Mouse (Mus musculus): ENCODE results near the gene Ubac2. TPM values are rescaled to one million over a fixed set of nuclear protein-coding genes. Genes with fewer than 3 reads are reported as not detected.
A peak's percentile ranks its signal among the peaks of the same experiment; 100 is the strongest.

Ubac2 gene
- polyA plus RNA-seq, 1 experiment from 2014 or later = 53.8 TPM

DNA sequence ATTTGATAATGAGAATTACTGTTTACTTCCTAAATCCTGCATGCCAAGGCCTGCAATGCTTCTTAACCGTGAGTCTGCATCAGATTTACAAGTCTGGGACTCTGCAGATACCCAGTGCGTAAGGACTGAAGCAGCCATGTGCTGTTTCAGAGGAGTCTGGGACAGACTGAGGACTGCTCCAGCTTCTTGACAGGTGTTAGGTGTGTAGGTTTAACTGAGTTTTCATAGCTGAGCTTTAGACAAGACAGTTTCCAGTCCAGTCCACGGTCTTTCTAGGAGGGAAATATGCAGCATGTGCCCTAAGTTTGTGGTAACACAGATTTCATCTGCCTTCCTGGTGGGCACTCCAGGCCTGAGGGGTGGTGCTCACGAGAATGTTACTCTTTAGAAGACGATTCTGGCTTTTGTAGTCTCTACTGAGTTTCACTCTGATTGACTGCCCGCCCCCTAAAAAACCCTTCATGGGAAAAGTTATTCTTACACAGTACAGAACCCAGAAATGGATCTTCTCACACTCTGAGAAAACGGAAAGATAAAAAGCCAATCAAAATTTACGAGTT, 68.9 kb downstream of the Ubac2 start:
- Histone ChIP-seq H3K9me3 (replicated peaks; ENCODE audit: control insufficient read depth, low read length) (0 out of 2 replicates have a peak, but pooled peaks cover 3% of the 10 kb centered on the region), H3K4me2 (ENCODE audit: low read depth, low read length) (no peak overlapping the region), H3K27ac (ENCODE audit: low read length) (no peak overlapping the region), H3K36me3 (ENCODE audit: control insufficient read depth, insufficient read depth) (no peaks in the 10 kb centered on the region), H3K4me1 (ENCODE audit: control insufficient read depth, insufficient read depth, low read length) (peaks cover 2% of the 10 kb centered on the region; the same call in 1 of the 2 replicates), H3K4me3 (ENCODE audit: low read length) (no peak overlapping the region), H3K27me3 (ENCODE audit: control insufficient read depth, insufficient read depth, low read length) (no peaks in the 10 kb centered on the region), H3K9ac (ENCODE audit: low read length) (no peak overlapping the region)
- ATAC-seq (replicated peaks; ENCODE audit: extremely low read depth, insufficient read depth, low FRiP score) = no peak; the same call in 1 of the 2 replicates
- 71% methylated on average over 8 of the region's 8 CpGs for WGBS

DNA sequence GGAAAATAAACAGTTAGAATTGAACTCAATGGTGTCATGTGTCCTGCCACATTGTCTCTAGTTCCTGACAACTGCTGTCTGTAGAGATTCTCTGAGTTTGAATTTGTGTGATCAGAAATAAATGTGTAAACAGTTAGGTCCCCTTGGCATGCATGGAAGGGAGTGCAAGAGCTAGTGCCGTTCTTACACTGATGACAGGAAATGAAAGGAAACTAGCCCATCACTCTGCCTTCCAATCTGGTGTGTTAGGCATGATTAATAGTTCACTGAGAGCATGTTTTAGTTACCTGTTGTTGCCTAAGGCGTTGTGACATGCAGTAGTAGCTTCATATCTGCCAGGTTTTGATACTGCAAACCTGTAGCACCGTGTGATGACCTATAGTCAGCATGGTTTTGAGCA, 69.5 kb downstream of the Ubac2 start:
- no peak overlapping the region for H3K4me3 ChIP-seq (ENCODE audit: low read length)
- H3K36me3 ChIP-seq (ENCODE audit: control insufficient read depth, insufficient read depth) = no peaks in the 10 kb centered on the region
- 77% methylated on average over 3 of the region's 3 CpGs for WGBS
- no peak for ATAC-seq (replicated peaks; ENCODE audit: extremely low read depth, insufficient read depth, low FRiP score)
- peaks cover 2% of the 10 kb centered on the region; the same call in 1 of the 2 replicates for H3K4me1 ChIP-seq (ENCODE audit: control insufficient read depth, insufficient read depth, low read length)
- H3K9ac ChIP-seq (ENCODE audit: low read length) = no peak overlapping the region
- 0 out of 2 replicates have a peak, but pooled peaks cover 3% of the 10 kb centered on the region for H3K9me3 ChIP-seq (replicated peaks; ENCODE audit: control insufficient read depth, low read length)
- H3K27me3 ChIP-seq (ENCODE audit: control insufficient read depth, insufficient read depth, low read length) = no peaks in the 10 kb centered on the region
- no peak overlapping the region for H3K27ac ChIP-seq (ENCODE audit: low read length)
- no peak overlapping the region for H3K4me2 ChIP-seq (ENCODE audit: low read depth, low read length)

DNA sequence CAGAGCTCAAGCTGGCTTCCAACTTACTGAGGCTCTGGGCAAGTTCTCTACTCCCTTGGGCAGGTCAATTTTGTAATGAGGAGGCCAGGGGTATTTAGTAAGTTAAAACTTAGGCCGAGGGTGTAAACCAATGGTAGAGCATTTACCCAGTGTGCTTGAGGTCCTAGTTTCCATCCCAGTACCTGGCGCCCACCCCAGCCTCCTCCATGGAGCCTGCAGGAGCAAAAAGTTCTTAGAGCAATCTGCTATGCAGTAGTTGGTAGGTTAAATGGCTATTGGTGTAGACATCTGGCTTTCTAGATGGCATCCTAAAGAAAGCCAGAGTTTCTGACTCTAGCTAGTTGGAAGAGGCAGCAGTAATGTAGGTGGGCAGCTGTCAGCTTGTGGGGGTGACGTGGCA, 71.0 kb downstream of the Ubac2 start:
- H3K27me3 ChIP-seq (ENCODE audit: control insufficient read depth, insufficient read depth, low read length) = no peaks in the 10 kb centered on the region
- H3K4me1 ChIP-seq (ENCODE audit: control insufficient read depth, insufficient read depth, low read length) = peaks cover 2% of the 10 kb centered on the region; the same call in 1 of the 2 replicates
- no peak overlapping the region for H3K27ac ChIP-seq (ENCODE audit: low read length)
- no peak for ATAC-seq (replicated peaks; ENCODE audit: extremely low read depth, insufficient read depth, low FRiP score)
- H3K4me3 ChIP-seq (ENCODE audit: low read length) = no peak overlapping the region
- no peak overlapping the region for H3K9ac ChIP-seq (ENCODE audit: low read length)
- 94% methylated on average over 3 of the region's 3 CpGs for WGBS
- H3K4me2 ChIP-seq (ENCODE audit: low read depth, low read length) = no peak overlapping the region
- H3K9me3 ChIP-seq (replicated peaks; ENCODE audit: control insufficient read depth, low read length) = no peaks in the 10 kb centered on the region
- no peaks in the 10 kb centered on the region for H3K36me3 ChIP-seq (ENCODE audit: control insufficient read depth, insufficient read depth)

GRCm38 (mm10) chr14:121949897-121950296, 71.5 kb downstream of the Ubac2 start:
- Histone ChIP-seq H3K27me3 (ENCODE audit: control insufficient read depth, insufficient read depth, low read length) (no peaks in the 10 kb centered on the region), H3K4me2 (ENCODE audit: low read depth, low read length) (no peak overlapping the region), H3K4me1 (ENCODE audit: control insufficient read depth, insufficient read depth, low read length) (peaks cover 2% of the 10 kb centered on the region; the same call in 1 of the 2 replicates), H3K27ac (ENCODE audit: low read length) (no peak overlapping the region), H3K9ac (ENCODE audit: low read length) (no peak overlapping the region), H3K4me3 (ENCODE audit: low read length) (no peak overlapping the region), H3K36me3 (ENCODE audit: control insufficient read depth, insufficient read depth) (no peaks in the 10 kb centered on the region), H3K9me3 (replicated peaks; ENCODE audit: control insufficient read depth, low read length) (no peaks in the 10 kb centered on the region)
- WGBS = 86% methylated on average over 5 of the region's 5 CpGs
- ATAC-seq (replicated peaks; ENCODE audit: extremely low read depth, insufficient read depth, low FRiP score) = no peak

GRCm38 (mm10) chr14:121951399-121952045, 73.1 kb downstream of the Ubac2 start:
- H3K4me3 ChIP-seq (ENCODE audit: low read length) = no peak overlapping the region
- H3K36me3 ChIP-seq (ENCODE audit: control insufficient read depth, insufficient read depth) = no peaks in the 10 kb centered on the region
- H3K9me3 ChIP-seq (replicated peaks; ENCODE audit: control insufficient read depth, low read length) = no peaks in the 10 kb centered on the region
- peaks cover 2% of the 10 kb centered on the region; the same call in 1 of the 2 replicates for H3K4me1 ChIP-seq (ENCODE audit: control insufficient read depth, insufficient read depth, low read length)
- H3K27me3 ChIP-seq (ENCODE audit: control insufficient read depth, insufficient read depth, low read length) = no peaks in the 10 kb centered on the region
- no peak overlapping the region for H3K27ac ChIP-seq (ENCODE audit: low read length)
- no peak overlapping the region for H3K9ac ChIP-seq (ENCODE audit: low read length)
- no peak overlapping the region for H3K4me2 ChIP-seq (ENCODE audit: low read depth, low read length)
- WGBS = 57% methylated on average over 2 of the region's 2 CpGs
- ATAC-seq (replicated peaks; ENCODE audit: extremely low read depth, insufficient read depth, low FRiP score) = no peak

DNA sequence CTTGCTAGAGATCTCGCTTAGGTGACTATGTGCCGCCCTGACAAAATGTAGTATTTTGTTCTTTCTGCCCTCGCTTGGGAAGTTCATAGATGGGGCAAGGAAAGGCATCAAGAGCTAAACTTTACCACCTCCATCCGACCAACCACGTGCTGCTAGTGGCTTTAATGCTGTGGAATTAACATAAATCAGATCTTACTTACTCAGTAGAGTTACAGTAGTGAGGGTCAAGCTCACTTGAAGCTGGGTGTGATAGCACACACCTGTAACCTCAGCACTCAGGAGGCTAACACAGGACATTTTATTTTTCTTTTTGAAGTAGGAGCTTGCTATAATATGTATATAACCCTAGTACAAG, 73.6 kb downstream of the Ubac2 start:
- H3K4me1 ChIP-seq (ENCODE audit: control insufficient read depth, insufficient read depth, low read length) = peaks cover 2% of the 10 kb centered on the region; the same call in 1 of the 2 replicates
- no peaks in the 10 kb centered on the region; the same call in 1 of the 2 replicates for H3K36me3 ChIP-seq (ENCODE audit: control insufficient read depth, insufficient read depth)
- H3K27ac ChIP-seq (ENCODE audit: low read length) = no peak overlapping the region
- no peak overlapping the region for H3K4me2 ChIP-seq (ENCODE audit: low read depth, low read length)
- 89% methylated on average over 5 of the region's 5 CpGs for WGBS
- H3K9ac ChIP-seq (ENCODE audit: low read length) = no peak overlapping the region
- H3K27me3 ChIP-seq (ENCODE audit: control insufficient read depth, insufficient read depth, low read length) = no peaks in the 10 kb centered on the region
- ATAC-seq (replicated peaks; ENCODE audit: extremely low read depth, insufficient read depth, low FRiP score) = no peak
- no peak overlapping the region for H3K4me3 ChIP-seq (ENCODE audit: low read length)
- no peaks in the 10 kb centered on the region; the same call in 1 of the 2 replicates for H3K9me3 ChIP-seq (replicated peaks; ENCODE audit: control insufficient read depth, low read length)

- Histone ChIP-seq H3K4me3 (ENCODE audit: low read length) (no peak overlapping the region), H3K27me3 (ENCODE audit: control insufficient read depth, insufficient read depth, low read length) (no peaks in the 10 kb centered on the region), H3K9me3 (replicated peaks; ENCODE audit: control insufficient read depth, low read length) (no peaks in the 10 kb centered on the region; the same call in 1 of the 2 replicates), H3K9ac (ENCODE audit: low read length) (no peak overlapping the region), H3K27ac (ENCODE audit: low read length) (no peak overlapping the region), H3K4me1 (ENCODE audit: control insufficient read depth, insufficient read depth, low read length) (peaks cover 5% of the 10 kb centered on the region; the same call in 1 of the 2 replicates), H3K36me3 (ENCODE audit: control insufficient read depth, insufficient read depth) (no peaks in the 10 kb centered on the region; the same call in 1 of the 2 replicates), H3K4me2 (ENCODE audit: low read depth, low read length) (no peak overlapping the region)
- peak; percentile 54; the same call in 1 of the 2 replicates for ATAC-seq (replicated peaks; ENCODE audit: extremely low read depth, insufficient read depth, low FRiP score)
- 46% methylated on average over 11 of the region's 11 CpGs for WGBS
These were observed 75.7 kb downstream of the Ubac2 start for GRCm38 (mm10) chr14:121954129-121954528.

DNA sequence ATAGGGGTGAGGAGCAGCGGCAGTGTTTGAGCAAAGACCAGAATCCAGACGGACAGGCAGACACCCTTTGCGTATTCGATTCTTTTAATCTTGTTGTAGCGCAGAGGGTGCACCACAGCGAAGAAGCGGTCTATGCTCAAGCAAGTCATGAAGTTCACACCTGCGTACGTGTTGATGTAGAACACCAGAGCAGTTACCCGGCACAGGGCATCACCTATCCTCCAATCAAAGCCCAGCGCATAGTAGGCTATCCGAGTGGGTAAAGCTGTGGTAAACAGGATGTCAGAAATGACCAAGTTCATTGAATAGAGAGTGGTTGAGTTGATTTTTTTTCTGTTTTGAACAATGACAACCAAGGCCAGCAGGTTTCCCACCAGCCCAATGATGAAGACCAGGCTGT, 76.2 kb downstream of the Ubac2 start:
- Histone ChIP-seq H3K4me2 (ENCODE audit: low read depth, low read length) (no peak overlapping the region), H3K4me1 (ENCODE audit: control insufficient read depth, insufficient read depth, low read length) (peaks cover 5% of the 10 kb centered on the region; the same call in 1 of the 2 replicates), H3K9me3 (replicated peaks; ENCODE audit: control insufficient read depth, low read length) (no peaks in the 10 kb centered on the region; the same call in 1 of the 2 replicates), H3K9ac (ENCODE audit: low read length) (no peak overlapping the region), H3K27me3 (ENCODE audit: control insufficient read depth, insufficient read depth, low read length) (no peaks in the 10 kb centered on the region), H3K36me3 (ENCODE audit: control insufficient read depth, insufficient read depth) (no peaks in the 10 kb centered on the region; the same call in 1 of the 2 replicates), H3K27ac (ENCODE audit: low read length) (no peak overlapping the region), H3K4me3 (ENCODE audit: low read length) (no peak overlapping the region)
- no peak for ATAC-seq (replicated peaks; ENCODE audit: extremely low read depth, insufficient read depth, low FRiP score)
- WGBS = 86% methylated on average over 12 of the region's 12 CpGs

DNA sequence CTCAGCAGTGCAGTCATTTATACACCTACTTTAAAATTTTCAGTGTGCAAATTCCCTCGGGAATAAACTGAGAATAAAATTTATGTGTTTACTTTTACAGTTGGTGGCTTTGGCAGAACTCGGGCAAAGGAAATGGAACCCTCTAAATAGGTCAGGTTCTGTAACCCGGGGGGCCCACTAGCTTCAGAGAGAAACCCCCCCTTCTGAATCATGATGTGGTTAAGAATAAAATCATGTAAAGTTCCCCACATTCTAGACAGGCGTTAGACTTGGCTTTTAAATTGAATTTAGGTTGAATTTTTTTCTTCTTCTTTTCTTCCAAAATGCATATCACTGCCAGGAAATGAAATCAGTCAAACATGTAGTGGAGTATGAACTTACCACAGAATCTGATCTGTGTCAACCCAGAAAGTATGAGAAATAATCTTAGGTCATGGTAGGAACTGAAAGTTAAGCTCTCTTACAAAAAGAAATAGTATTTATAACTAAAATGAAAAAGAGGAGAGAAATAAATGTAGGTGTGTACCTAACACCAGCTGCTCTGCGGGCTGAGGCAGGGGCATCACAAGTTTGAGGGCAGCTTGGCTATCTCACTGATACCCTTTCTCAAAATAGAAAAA, 76.9 kb downstream of the Ubac2 start:
- Histone ChIP-seq H3K9me3 (replicated peaks; ENCODE audit: control insufficient read depth, low read length) (no peaks in the 10 kb centered on the region; the same call in 1 of the 2 replicates), H3K9ac (ENCODE audit: low read length) (no peak overlapping the region), H3K36me3 (ENCODE audit: control insufficient read depth, insufficient read depth) (no peaks in the 10 kb centered on the region; the same call in 1 of the 2 replicates), H3K4me3 (ENCODE audit: low read length) (no peak overlapping the region), H3K27me3 (ENCODE audit: control insufficient read depth, insufficient read depth, low read length) (no peaks in the 10 kb centered on the region), H3K4me2 (ENCODE audit: low read depth, low read length) (no peak overlapping the region), H3K27ac (ENCODE audit: low read length) (no peak overlapping the region), H3K4me1 (ENCODE audit: control insufficient read depth, insufficient read depth, low read length) (peaks cover 5% of the 10 kb centered on the region; the same call in 1 of the 2 replicates)
- no peak for ATAC-seq (replicated peaks; ENCODE audit: extremely low read depth, insufficient read depth, low FRiP score)
- 75% methylated on average over 5 of the region's 5 CpGs for WGBS
